Mouse (Mus musculus): ENCODE measurements around the gene Vti1a.
A peak's percentile ranks its signal among the peaks of the same experiment; 100 is the strongest.

The Vti1a gene

DNA sequence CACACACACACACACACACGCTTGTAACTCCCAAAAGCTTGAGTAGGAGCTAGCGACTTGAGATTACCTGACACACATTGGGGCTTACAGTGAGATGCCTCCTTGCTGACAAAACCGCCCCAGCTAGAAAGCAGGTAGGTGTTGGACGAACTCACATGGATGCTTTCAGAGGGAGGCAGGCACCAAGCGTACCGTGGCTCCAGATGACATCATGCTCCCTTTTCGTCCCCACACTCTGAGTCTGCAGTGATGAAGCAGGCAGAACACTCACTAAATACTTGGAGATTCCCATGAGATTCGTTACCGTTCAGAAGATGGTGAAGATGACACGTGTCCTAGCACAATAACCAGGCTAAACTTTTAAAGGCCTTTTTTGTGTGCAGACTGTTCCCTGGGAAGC lies 245.4 kb downstream of the Vti1a start:
- no peak for DNase-seq (ENCODE audit: low read depth)

DNA sequence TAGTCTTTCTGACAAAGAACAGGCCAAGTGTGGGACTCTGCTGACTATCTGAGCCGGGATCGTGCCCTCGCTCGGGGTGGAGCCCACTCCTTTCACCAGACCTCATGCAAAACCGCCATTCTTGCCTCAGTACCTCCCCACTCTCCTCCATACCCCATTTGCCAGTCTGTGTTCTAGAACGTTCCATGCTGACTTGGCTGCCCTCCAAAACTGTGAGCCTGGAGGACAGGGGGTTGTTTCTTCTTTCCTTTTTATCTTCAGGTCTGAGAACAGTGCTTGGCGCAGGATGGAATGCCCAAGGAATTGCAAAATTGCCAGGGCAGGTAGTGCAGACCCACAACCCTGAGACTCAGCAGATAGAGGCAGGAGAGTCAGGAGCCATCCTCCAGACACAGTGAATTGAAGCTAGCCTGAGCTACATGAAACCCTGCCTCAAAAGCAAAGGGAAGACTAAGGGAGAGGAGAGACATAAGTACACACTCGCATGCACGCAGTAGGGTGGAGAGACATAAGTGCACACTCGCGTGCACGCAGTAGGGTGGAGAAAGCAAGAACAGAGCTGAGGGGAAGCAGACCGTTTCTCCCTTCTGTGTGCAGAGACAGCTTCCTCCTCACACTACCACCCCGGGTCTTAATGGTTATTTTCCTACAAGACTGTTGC lies 246.5 kb downstream of the Vti1a start:
- no peak for DNase-seq (ENCODE audit: low read depth)

- DNase-seq (ENCODE audit: low read depth): peak; percentile 41
Measured at GRCm38 (mm10) chr19:55563148-55563651, 247.1 kb downstream of the Vti1a start.

GRCm38 (mm10) chr19:55564104-55564938 lies 248.2 kb downstream of the Vti1a start:
- DNase-seq (ENCODE audit: low read depth): no peak

DNA sequence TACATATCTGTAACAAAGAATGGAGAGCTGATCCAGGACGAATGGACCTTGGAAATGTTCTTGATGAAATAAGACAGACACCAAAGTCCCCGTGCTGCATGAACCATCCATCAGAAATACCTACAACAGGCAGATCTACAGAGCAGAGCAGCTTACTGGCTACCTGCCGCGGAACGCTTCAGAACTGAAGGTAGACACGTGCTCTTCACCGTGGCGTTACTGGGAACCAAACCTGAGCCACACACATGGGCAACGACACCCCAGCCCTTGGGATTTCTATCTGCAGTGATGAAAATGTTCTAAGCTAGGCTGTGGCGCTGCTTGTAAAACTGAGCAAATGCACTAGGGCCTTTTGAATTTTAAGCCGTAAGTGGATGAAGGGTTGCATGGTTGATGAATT lies 249.0 kb downstream of the Vti1a start:
- no peak for DNase-seq (ENCODE audit: low read depth)

DNA sequence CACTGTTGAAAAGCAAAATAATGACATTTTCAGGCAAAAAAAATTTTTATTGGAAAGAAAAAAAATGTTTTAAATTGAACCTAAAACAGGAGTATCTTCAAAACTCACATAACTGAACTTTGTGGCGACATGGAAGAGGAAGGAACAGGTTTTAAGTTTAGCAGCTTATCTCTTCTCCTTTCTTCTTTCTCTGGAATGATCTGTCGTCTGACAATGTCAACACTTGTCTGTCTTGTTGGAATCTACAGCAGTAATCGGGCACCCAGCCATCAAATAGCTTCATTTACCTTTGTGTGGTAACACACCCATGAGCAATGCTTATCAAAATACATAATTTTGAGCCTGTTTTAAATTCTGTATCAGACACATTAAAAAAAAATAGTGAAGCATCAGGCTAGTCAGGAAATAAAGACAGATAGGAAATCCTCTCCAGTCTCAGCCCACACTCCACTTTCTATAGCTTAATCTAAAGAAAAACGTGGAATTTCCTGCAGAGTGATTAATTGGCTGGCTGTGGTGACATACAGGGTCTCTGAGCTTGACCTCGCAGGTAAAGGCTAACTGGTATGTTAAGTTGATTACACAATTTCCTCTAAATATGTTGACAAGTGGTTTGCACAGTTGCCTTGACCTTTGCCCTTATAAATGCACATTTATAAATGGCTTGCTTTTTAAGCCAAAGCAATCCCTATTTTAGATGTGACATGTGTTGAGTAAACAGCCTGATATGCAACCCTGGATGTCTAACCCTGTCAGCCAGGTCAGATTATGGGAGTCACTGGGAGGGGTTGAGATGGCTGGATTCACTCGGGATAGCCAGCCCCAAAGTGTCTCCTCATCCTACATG lies 249.7 kb downstream of the Vti1a start:
- no peak for DNase-seq (ENCODE audit: low read depth)

GRCm38 (mm10) chr19:55569114-55569513 lies 253.0 kb downstream of the Vti1a start:
- no peak for DNase-seq (ENCODE audit: low read depth)

- DNase-seq (ENCODE audit: low read depth): no peak
Measured at GRCm38 (mm10) chr19:55569894-55570293, 253.8 kb downstream of the Vti1a start.

DNA sequence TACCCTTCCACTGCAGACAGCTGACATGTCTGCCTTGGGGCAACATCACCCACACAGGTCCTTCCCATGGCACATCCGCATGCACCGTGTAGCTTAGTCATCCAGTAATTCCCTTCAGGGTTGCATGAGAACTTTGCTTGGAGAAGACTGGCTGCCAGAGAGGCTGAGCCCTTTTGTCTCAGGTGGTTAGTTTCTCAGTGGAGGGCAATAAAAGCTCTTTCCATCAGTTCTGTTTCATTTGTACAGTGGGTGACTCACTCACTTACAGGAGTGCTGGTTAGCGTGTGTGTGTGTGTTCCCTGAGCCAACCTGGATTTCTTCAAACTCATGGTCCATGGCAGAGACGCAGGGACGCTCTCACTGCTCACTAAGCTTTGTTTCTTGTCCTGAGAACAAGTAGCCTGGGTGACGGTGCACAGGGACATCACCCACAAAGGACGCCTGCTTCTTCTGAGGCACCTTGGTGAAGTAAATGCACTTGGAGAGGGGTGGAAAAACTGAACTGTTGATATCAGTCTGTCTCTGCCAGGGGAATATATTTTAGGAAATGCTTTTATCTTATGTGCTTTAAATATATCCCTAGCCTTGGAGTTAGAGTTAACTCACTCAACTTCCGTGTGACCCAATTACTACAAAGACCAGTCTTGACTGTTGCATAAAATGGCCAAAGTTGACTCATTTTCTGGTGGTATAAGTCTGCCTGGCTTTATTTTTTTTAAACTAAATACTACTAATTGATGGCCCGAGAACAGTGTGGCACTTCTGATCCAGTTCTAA lies 254.6 kb downstream of the Vti1a start:
- peak; percentile 58 for DNase-seq (ENCODE audit: low read depth)

- no peak for DNase-seq (ENCODE audit: low read depth)
Measured at GRCm38 (mm10) chr19:55571486-55571885, 255.4 kb downstream of the Vti1a start.

DNA sequence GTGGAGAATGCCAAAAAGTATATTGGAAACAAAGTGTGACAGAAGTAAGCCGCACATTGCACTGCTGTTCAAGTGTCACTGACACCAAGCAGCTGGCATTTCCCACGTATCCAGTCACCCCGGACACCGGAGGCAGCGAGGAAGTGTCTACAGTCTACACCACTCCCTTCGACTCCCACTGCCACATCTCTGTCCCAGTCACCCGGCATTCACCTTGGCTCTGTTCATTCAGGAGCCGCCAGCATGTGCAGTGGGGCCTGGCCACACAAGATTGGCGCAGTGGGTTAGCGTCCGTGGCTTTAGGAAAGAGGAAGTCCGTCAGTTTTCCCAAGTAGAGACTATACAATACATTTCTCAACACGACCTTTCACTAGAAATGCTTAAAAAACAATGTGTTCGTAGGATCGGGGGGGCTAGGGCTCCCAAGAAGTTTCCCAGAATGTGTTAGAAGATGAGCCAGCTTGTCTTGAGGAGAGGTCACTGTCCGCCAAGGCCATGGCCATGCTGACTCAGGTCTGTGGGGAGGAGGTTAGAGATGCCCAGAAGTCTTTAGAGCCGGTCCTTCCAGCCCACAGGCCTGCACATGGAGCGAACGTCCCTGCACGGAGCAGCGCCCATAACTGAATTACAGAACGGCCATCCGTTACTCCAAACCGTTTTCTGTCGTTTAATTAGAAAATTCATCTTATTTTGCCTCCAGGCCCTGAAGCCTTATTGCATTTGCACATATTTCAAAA lies 261.4 kb downstream of the Vti1a start:
- DNase-seq (ENCODE audit: low read depth): no peak

DNA sequence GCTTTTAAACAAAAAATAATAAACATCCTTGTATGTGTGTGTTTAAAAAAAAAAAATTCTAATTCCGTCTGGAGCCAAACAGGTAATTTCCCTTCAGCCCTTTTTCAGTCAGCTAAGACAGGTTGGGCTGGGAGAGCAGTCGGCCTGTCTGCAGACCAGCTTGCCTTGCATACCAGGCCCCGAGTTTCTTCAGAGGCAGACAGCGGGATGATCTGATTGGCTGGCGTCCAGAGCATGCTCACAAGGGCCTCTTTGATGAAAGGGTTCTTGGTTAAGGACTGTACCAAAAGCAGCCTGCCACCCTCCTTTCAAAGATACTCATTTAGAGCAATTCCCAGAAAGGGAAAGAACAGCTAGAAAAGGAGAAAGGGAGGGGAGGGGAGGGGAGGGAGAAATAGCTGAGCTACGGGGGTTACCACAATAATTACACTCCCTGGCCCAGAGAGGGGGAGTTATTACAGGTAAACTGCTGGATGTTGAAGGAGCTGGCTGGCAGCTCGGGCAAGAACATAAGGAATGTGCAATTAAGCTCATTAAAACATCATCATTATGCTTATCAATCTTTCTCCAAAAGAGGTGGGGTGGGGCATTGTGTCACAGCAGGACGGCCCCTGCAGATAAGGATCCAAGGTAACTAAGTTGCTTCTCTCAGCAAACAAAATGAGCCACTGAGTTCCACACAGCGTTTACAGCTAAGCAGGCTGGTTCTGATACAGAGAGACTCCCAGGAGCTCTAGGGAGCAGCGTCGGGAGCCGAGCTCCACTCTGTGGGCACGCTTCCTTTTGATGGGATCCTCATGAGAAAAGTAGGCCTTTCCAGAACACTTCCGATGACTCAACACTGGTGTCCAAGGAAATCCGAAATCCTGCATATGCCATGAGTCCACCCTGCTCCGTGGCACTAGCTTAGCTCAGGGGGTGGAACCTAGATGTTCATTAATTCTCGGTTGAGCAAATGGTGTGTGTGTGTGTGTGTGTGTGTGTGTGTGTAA lies 262.3 kb downstream of the Vti1a start:
- peak; percentile 28 for DNase-seq (ENCODE audit: low read depth)

DNA sequence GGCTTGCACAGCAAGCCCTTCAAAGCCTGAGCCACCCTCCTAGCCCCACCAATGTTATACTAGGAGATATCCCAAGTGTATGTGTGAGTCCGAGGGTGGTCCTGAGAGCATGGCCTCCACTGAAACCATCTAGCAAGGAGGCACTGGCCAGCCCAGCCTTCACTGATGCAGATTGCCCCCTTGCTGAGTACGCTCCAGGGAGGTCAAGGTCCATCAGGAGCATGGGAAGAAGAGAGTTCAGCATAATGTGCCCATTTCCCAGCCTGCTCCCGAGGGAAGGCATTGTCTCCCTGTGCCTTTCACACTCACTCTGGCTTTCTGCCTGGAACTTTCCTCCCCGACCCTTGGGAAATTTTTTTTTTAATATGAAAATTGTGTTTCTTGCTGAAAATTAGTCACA lies 263.2 kb downstream of the Vti1a start:
- DNase-seq (ENCODE audit: low read depth): no peak

GRCm38 (mm10) chr19:55580152-55580551 lies 264.1 kb downstream of the Vti1a start:
- no peak for DNase-seq (ENCODE audit: low read depth)

DNA sequence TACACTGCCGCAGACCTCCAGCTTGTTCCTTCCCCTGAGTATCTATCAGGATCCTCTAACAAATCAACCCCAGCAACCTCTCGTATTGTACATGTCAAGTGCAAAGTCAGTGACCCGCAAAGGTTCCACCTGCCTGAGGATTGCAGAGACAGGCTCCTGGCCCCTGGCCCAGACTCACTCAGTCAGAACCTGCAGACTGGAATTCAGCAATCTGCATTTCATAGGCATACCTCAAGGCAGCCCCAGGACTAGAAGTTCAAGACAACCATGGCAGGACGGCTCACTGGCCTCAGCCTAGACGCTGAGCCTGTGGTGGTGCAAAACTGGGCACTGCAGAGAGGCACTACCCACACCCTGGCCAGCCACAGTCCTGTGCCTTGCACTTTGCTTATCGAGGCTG lies 264.6 kb downstream of the Vti1a start:
- DNase-seq (ENCODE audit: low read depth): no peak

DNA sequence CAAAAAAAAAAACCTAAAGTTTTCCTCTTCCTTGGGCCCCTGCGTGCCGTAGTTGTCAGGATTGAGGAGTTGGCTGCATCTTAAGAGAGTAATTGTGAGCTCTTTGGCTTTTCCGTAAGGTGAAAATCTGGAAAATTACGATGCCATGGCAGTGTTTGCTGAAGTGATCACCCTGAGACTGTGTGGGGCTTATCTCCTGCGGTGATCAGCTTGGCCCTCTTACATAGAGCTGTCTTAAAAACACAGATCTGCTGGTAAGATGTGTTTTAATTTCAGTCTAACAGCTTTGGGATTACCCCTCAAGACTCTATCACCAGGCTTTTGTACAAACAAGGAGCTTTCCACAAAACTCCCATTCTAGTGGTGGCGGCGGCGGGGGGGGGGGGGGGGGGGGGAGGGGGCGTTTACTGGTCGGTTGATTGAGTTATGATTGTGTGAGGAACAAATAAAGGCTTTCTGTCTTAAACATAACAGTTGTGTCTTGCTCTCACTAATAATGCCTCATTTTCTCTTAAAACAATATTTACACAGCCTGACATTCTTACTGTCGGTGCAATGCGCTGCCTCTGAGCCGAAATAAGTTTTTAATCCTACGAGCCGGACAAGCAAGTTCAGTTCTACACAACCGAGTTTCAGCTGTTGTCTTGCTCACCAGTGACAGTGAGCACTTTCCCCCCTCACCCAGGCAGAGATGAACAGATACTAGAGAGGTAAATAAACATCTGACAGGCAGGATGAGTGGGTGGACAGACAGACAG lies 267.0 kb downstream of the Vti1a start:
- DNase-seq (ENCODE audit: low read depth): no peak

DNA sequence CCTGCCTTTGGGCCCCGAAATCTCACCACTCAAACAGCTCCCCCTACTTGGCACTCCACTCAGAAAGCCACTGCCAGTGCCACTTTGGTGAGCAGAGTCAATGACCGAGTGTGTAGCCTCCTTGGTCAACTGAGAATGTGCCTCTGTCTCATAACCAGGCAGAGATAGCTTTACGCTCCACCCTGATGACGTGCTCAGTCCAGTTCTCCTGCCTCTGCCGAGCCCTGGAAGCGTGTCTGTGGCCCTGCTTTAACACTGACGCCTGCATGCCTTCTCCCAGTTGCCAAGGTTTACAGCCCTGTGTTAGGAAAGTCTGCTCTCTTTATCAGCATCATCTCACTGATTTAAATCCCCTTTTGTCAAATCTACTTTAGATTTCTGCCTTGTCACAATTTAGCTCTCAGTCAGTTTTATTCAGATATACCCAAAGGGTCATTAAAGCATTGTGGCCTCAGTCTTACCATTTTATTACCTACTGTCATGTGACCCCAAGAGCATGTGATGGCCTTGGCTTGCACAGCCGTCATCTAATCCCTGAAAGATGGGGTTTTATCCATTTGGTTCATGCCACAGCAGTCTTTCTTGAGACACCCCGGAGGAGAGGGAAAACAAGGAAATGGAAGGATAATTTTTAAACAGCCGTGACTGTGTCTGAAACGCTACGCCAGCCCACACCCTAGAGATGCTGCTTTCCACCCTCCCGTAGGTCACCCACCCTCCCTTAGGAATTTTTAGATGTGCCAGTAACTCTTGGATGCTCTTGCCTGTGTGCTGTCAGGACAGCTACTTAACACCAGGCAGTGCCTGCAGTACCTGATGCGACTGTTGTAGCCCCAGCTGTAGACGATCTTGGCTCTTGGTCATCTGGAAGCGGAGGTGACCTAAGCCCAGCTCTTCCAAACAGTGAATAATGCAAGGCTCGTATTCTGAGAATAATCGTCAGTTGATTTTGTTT lies 269.5 kb downstream of the Vti1a start:
- DNase-seq (ENCODE audit: low read depth): no peak
